Mouse (Mus musculus): ENCODE data around the gene Chrna9. TPM values are rescaled to one million over a fixed set of nuclear protein-coding genes. Genes with fewer than 3 reads are reported as not detected.

Gene Chrna9
- polyA plus RNA-seq, 1 experiment from 2014 or later, result not detected

DNA sequence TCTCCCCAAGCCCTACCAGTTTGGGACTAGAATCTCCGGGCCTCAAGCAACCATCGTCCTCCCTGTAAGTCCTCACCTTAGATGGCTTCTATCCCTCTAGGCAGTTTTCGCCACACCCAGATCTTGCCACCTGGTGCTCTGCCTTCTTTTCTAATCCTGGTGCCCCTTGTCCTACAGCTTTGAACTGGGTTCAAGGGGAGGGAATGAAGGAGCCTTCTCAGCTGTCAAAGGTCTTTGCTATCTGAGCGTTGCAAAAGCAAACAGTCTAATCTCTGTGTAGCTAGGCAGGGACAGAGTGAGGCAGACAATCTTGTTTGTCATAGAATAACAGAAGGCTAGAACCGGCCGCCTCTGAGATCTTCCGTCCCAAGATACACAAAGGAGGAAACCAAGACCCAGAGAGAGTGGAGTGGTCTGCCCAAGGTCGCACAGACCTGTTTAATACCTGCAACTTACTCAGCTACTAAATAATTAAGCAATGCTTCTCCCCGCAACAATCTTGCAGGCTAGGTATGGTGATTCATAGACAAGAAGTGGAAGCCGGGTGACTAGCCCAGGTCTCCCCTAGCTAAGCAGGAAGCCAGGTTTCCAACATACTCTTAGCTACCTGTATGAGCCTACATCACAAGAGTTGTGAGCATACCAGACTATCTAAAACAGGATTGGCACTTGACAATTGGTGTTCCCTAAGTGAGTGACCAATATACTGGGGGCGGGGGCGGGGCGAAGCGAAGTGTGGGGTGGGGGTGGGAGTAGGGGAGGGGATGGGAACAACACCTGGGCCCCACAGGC lies 69.6 kb downstream of the Chrna9 start, which contains the start of gene 9130230L23Rik:
Gene 9130230L23Rik (minus strand): TSS at position 152 of the 792 bp plus-strand sequence.
- Histone ChIP-seq H3K9me3 (replicated peaks) (no peaks in the 10 kb centered on the region), H3K4me2 (no peak within 1 kb of the TSS), H3K27ac (no peak within 1 kb of the TSS), H3K27me3 (no peaks in the 10 kb centered on the region), H3K9ac (no peak within 1 kb of the TSS), H3K36me3 (ENCODE audit: poor library complexity, severe bottlenecking) (no peaks in the 10 kb centered on the region), H3K4me1 (no peaks in the 10 kb centered on the region), H3K4me3 (no peak within 1 kb of the TSS)
- no peak for ATAC-seq
- WGBS, result 70% methylated on average over 14 of the region's 14 CpGs

DNA sequence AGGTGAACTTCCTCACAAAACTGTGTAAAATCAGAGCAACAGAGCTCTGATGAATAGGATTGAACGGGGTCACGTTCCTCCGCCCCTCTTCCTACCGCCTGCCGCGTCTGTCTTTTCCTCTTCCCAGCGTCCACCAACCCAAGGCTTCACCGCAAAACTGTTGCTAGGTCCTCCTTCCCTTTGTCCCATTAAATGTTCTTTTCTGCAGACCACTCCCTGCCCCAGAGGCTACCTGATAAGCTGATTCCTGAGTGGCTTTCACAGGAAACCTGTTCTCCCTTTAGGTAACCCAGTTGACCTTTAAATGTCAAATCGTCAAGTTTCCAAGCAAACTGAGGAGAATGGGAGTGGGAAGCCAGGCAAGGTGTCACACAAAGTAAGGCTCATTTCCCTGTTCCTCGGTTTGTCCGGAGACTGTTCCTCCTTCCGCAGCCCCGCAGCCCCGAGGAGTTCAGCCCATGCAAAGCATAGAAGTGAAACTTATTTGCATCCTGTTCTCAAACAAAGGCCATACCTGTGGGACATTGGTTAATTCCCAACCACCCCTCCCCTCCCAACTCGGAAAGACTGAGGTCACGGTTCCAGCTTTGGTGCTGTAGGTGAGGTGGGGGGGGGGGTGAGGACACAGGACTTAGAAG lies 70.4 kb downstream of the Chrna9 start:
- Histone ChIP-seq H3K9me3 (replicated peaks) (no peaks in the 10 kb centered on the region), H3K9ac (no peak overlapping the region), H3K27ac (no peak overlapping the region), H3K4me2 (no peak overlapping the region), H3K36me3 (ENCODE audit: poor library complexity, severe bottlenecking) (no peaks in the 10 kb centered on the region), H3K27me3 (no peaks in the 10 kb centered on the region), H3K4me3 (no peak overlapping the region), H3K4me1 (no peaks in the 10 kb centered on the region)
- 45% methylated on average over 16 of the region's 16 CpGs for WGBS
- no peak for ATAC-seq

DNA sequence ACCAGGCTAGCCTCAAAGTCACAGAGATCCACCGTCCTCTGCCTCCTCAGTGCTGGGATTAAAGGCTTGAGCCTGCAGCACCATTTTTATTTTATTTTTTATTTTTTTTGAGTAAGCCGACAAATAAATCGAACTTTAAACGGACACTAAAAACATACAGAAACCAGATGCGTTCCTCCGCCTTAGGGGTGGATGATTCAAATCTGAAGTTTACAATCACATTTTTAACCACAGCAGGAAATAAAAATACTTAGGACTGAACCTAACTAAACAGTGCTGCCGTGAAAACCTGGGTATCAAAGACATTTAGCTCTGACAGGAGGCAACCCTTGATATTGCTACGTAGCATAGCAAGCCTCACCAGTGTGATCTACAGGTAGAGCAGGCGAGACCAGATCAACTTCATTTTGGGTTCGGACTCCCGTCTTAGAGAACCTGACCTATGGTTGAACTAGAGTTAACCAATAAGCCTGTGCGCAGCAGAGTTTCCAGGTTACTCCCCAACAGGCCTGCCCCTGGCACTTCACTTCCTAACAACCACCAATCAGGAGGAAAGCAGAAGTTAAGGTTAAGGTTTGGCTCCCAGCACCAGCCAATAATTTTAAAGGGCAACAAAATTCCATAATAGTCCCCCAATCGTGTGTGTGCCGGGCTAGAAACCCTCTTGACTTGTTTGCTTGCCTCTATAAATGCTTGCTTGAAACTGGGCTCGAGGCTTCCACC lies 73.7 kb downstream of the Chrna9 start:
- H3K27ac ChIP-seq, result no peak overlapping the region
- no peak overlapping the region for H3K4me3 ChIP-seq
- no peaks in the 10 kb centered on the region for H3K9me3 ChIP-seq (replicated peaks)
- H3K27me3 ChIP-seq, result no peaks in the 10 kb centered on the region
- no peak for ATAC-seq
- no peak overlapping the region for H3K4me2 ChIP-seq
- H3K9ac ChIP-seq, result no peak overlapping the region
- WGBS, result 90% methylated on average over 15 of the region's 15 CpGs
- H3K4me1 ChIP-seq, result no peaks in the 10 kb centered on the region
- no peaks in the 10 kb centered on the region for H3K36me3 ChIP-seq (ENCODE audit: poor library complexity, severe bottlenecking)

DNA sequence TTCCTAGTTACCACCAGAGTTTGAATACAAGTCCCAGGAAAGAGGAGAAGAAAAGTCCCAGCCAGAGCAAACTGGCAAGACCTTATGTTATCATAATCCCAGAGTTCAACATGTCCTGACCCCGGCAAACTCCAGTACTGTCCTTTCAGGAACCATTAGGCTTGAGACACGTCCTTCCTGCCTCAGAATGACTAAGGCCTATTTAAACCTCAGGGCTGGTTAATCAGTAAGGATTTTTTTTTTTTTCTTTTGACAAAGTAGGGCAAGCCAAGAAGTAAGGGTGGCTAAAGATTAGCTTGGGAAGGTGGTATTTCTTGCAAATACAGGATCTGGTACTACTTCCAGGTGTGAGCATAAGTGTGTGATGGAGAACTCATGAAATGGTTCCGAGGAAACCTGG lies 79.3 kb downstream of the Chrna9 start:
- no peak overlapping the region for H3K9ac ChIP-seq
- no peaks in the 10 kb centered on the region for H3K27me3 ChIP-seq
- H3K4me2 ChIP-seq, result no peak overlapping the region
- no peak overlapping the region for H3K27ac ChIP-seq
- H3K4me3 ChIP-seq, result no peak overlapping the region
- H3K9me3 ChIP-seq (replicated peaks), result no peaks in the 10 kb centered on the region
- no peak for ATAC-seq
- H3K4me1 ChIP-seq, result no peaks in the 10 kb centered on the region
- WGBS, result 79% methylated on average over 3 of the region's 3 CpGs
- H3K36me3 ChIP-seq (ENCODE audit: poor library complexity, severe bottlenecking), result no peaks in the 10 kb centered on the region

DNA sequence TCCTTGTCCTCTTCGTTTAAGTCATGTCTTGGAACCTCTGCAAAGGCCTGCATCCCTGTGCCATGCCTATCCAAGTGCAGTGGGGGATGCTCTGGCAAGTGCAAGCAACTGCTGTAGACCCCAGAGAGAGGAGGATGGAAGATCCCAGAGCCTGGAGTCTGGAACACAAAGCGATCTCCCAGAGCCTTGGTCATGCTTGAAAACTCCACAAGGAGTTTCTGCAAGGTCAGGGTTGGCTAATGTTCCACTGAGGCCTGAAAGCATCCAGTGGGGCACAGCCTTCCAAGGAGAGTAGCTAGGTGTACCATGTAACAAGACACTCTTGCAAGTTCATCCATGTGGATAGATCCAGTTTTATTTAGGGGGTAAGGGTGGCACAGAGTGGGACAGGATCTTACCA lies 79.7 kb downstream of the Chrna9 start:
- no peaks in the 10 kb centered on the region for H3K4me1 ChIP-seq
- no peaks in the 10 kb centered on the region for H3K36me3 ChIP-seq (ENCODE audit: poor library complexity, severe bottlenecking)
- no peak overlapping the region for H3K4me2 ChIP-seq
- ATAC-seq, result no peak
- no peak overlapping the region for H3K9ac ChIP-seq
- no peaks in the 10 kb centered on the region for H3K9me3 ChIP-seq (replicated peaks)
- no peaks in the 10 kb centered on the region for H3K27me3 ChIP-seq
- H3K4me3 ChIP-seq, result no peak overlapping the region
- WGBS, result 86% methylated on average over 2 of the region's 2 CpGs
- H3K27ac ChIP-seq, result no peak overlapping the region

DNA sequence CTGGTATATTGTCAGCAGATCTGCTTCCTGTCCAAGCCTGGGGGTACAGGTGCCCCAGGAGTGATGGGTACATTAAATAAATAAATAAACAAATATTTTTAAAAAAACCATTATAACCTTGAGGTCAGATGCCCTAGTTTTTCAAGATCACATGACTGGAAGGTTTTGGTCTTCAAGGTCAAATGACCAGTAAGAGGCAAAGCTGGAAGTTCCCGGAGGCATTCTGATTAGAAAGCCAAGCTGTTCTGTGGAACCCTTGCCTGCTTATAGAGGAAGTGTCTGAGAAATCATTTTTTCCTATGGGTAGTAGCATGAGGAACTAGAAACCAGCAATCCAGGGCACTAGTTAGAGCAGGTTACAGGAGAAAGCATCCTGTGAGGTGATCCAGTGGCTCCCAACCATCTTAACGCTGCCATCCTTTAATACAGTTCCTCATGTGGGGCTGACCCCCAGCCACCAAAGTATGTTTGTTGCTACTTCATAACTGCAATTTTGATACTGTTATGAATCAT lies 80.8 kb downstream of the Chrna9 start:
- WGBS, result 90% methylated on average over 2 of the region's 2 CpGs
- H3K4me1 ChIP-seq, result no peaks in the 10 kb centered on the region
- no peaks in the 10 kb centered on the region for H3K36me3 ChIP-seq (ENCODE audit: poor library complexity, severe bottlenecking)
- no peak overlapping the region for H3K4me3 ChIP-seq
- H3K9me3 ChIP-seq (replicated peaks), result no peaks in the 10 kb centered on the region
- H3K4me2 ChIP-seq, result no peak overlapping the region
- H3K27ac ChIP-seq, result no peak overlapping the region
- no peak overlapping the region for H3K9ac ChIP-seq
- H3K27me3 ChIP-seq, result no peaks in the 10 kb centered on the region
- ATAC-seq, result no peak

DNA sequence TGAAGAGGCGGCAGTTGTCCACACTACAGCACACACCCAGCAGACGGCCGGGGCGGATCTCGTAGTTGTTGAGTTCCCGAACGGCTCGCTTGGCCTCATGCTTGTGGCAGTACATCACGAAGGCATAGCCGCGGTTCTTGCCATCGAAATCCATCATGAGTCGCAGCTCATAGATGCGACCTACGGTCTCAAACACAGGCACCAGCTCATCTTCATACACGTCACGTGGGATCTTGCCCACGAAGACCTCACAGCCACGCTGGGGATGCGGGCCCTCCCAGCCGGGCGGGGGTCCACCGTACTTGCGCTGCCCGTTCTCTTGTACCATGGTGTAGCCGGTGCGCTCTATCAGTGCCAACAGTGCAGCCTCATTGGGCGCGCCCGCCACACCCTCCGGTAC lies 92.1 kb downstream of the Chrna9 start:
- H3K27me3 ChIP-seq, result no peaks in the 10 kb centered on the region
- WGBS, result 98% methylated on average over 31 of the region's 31 CpGs

More for the DNA sequence above, 92.1 kb downstream of the Chrna9 start:
- no peaks in the 10 kb centered on the region for H3K4me1 ChIP-seq
- H3K9me3 ChIP-seq (replicated peaks), result peaks cover 7% of the 10 kb centered on the region; the same call in 1 of the 2 replicates
- H3K9ac ChIP-seq, result no peak overlapping the region
- H3K4me3 ChIP-seq, result no peak overlapping the region
- H3K27ac ChIP-seq, result no peak overlapping the region
- H3K36me3 ChIP-seq (ENCODE audit: poor library complexity, severe bottlenecking), result no peaks in the 10 kb centered on the region
- ATAC-seq, result no peak
- no peak overlapping the region for H3K4me2 ChIP-seq

Small RNAs within 50 kb of the gene (microRNA-seq; reads per million reads assigned to microRNA genes)
- not detected for gene Gm25952

Other genes with a start within 250 kb of the Chrna9 start
- 79.3 and 81.8 TPM in 2 replicates for gene Pds5a, start 236.6 kb upstream of the Chrna9 start, polyA plus RNA-seq (2015; fragmentation: Nextera tagmentation; extraction: Ambion mirVana)
- gene N4bp2, start 171.4 kb upstream of the Chrna9 start, polyA plus RNA-seq (2015; fragmentation: Nextera tagmentation; extraction: Ambion mirVana), result 24.7 and 29.5 TPM in 2 replicates
- gene Rhoh, start 73.7 kb upstream of the Chrna9 start, polyA plus RNA-seq (2015; fragmentation: Nextera tagmentation; extraction: Ambion mirVana), result 0.29 and 0.32 TPM in 2 replicates
- gene 9130230L23Rik, start 69.4 kb downstream of the Chrna9 start, polyA plus RNA-seq (2015; fragmentation: Nextera tagmentation; extraction: Ambion mirVana), result not detected in 2 replicates
- gene Rbm47, start 238.2 kb downstream of the Chrna9 start, polyA plus RNA-seq (2015; fragmentation: Nextera tagmentation; extraction: Ambion mirVana), result 2.6 and 3.9 TPM in 2 replicates

Data from forebrain, embryonic 13.5 days (tissue).